Mouse (Mus musculus) spleen, adult 2 months (tissue): ENCODE measurements around the gene Bbs9. TPM values are rescaled to one million over a fixed set of nuclear protein-coding genes. Genes with fewer than 3 reads are reported as not detected.

ENCODE experiments used
- DNase-seq, 2 experiments: peaks; one replicate each; pipeline versions ENCODE4 v3.0.0 to v3.0.0-alpha.2; 2012 to 2021; ENCODE audit warnings: low spot score in 2 of 2, low read depth in 1 of 2
- H3K27ac ChIP-seq: fragments of 200-500 bp; 2 replicates; pipeline ENCODE4 v1.5.1; 2012; ENCODE audit warnings: low read length, inconsistent platforms; ENCODE audit not compliant: insufficient read depth
- H3K27me3 ChIP-seq: fragments of 200-500 bp; 2 replicates; pipeline ENCODE4 v1.6.1; 2012; ENCODE audit warnings: mild to moderate bottlenecking, moderate library complexity, low read length, inconsistent platforms; ENCODE audit not compliant: control insufficient read depth, insufficient read depth
- H3K36me3 ChIP-seq: fragments of 200-500 bp; 2 replicates; pipeline ENCODE4 v1.6.1; 2012; ENCODE audit warnings: mild to moderate bottlenecking, low read length, inconsistent platforms; ENCODE audit not compliant: control insufficient read depth, insufficient read depth
- H3K4me1 ChIP-seq: fragments of 200-500 bp; 2 replicates; pipeline ENCODE4 v1.6.1; 2011; ENCODE audit warnings: inconsistent platforms; ENCODE audit not compliant: control insufficient read depth, insufficient read depth, insufficient read length
- H3K4me3 ChIP-seq: fragments of 200-500 bp; 2 replicates; pipeline ENCODE4 v1.5.1; 2011; ENCODE audit warnings: mild to moderate bottlenecking, inconsistent platforms; ENCODE audit not compliant: insufficient read depth, insufficient read length; ENCODE audit errors: extremely low read depth
- CTCF ChIP-seq: fragments of 200-500 bp; IDR thresholded peaks from 2 replicates; pipeline ENCODE4 v1.5.1; 2011; ENCODE audit warnings: mild to moderate bottlenecking, inconsistent platforms; ENCODE audit not compliant: insufficient read depth, insufficient read length, insufficient replicate concordance; ENCODE audit errors: extremely low read depth
- POLR2A ChIP-seq: fragments of 200-500 bp; IDR thresholded peaks from 2 replicates; pipeline ENCODE4 v1.6.1; 2011; ENCODE audit warnings: low read depth, low read length, inconsistent platforms
- WGBS: fragments of 180-500 bp; shearing (Covaris S2); methylation state at CpG from one replicate; pipeline ENCODE4 v1.1.7; 2018; 5-methylcytosine and 5-hydroxymethylcytosine counted together
- polyA plus RNA-seq: library from polyadenylated mRNA; depleted of rRNA; stranded (reverse); fragments of >200 nt; gene quantifications from 2 replicates; pipeline ENCODE4 v1.2.3, GENCODE M21; 2012

The Bbs9 gene
- polyA plus RNA-seq, 1 experiment = 11.5 TPM

- Histone ChIP-seq H3K27ac (no peak overlapping the region), H3K4me1 (no peaks in the 10 kb centered on the region), H3K36me3 (no peaks in the 10 kb centered on the region), H3K27me3 (no peaks in the 10 kb centered on the region), H3K4me3 (no peak overlapping the region)
- WGBS = 85% methylated on average over 3 of the region's 3 CpGs
- DNase-seq = no peak
- TF ChIP-seq CTCF (no peak), POLR2A (no peak)
Measured at GRCm38 (mm10) chr9:22767860-22768259, 292.3 kb downstream of the Bbs9 start.

- H3K4me3 ChIP-seq = no peak overlapping the region
- no peaks in the 10 kb centered on the region for H3K36me3 ChIP-seq
- no peak for TF ChIP-seq POLR2A
- no peak for TF ChIP-seq CTCF
- no peaks in the 10 kb centered on the region for H3K4me1 ChIP-seq
- H3K27ac ChIP-seq = no peak overlapping the region
- no peaks in the 10 kb centered on the region for H3K27me3 ChIP-seq
- WGBS = 88% methylated on average over 3 of the region's 3 CpGs
- no peak for DNase-seq
Measured at GRCm38 (mm10) chr9:22771785-22772184, 296.3 kb downstream of the Bbs9 start.

- H3K27me3 ChIP-seq = no peaks in the 10 kb centered on the region
- H3K36me3 ChIP-seq = no peaks in the 10 kb centered on the region
- no peak for TF ChIP-seq POLR2A
- no peak for TF ChIP-seq CTCF
- H3K27ac ChIP-seq = no peak overlapping the region
- no peak for DNase-seq
- 83% methylated on average over 5 of the region's 5 CpGs for WGBS
- H3K4me3 ChIP-seq = no peak overlapping the region
- H3K4me1 ChIP-seq = no peaks in the 10 kb centered on the region
Measured at GRCm38 (mm10) chr9:22776246-22776961, 300.9 kb downstream of the Bbs9 start.

- Histone ChIP-seq H3K36me3 (no peaks in the 10 kb centered on the region), H3K4me1 (no peaks in the 10 kb centered on the region), H3K27me3 (no peaks in the 10 kb centered on the region), H3K4me3 (no peak overlapping the region), H3K27ac (no peak overlapping the region)
- TF ChIP-seq POLR2A (no peak), CTCF (no peak)
- WGBS = 91% methylated on average over 7 of the region's 7 CpGs
- DNase-seq = no peak
Measured at GRCm38 (mm10) chr9:22777425-22777824, 301.9 kb downstream of the Bbs9 start.

- H3K27me3 ChIP-seq = no peaks in the 10 kb centered on the region
- H3K27ac ChIP-seq = no peak overlapping the region
- no peak for DNase-seq
- no peaks in the 10 kb centered on the region for H3K4me1 ChIP-seq
- no peak for TF ChIP-seq POLR2A
- no peak for TF ChIP-seq CTCF
- H3K36me3 ChIP-seq = no peaks in the 10 kb centered on the region
- no peak overlapping the region for H3K4me3 ChIP-seq
- 81% methylated on average over 6 of the region's 6 CpGs for WGBS
Measured at GRCm38 (mm10) chr9:22779631-22780030, 304.1 kb downstream of the Bbs9 start.

GRCm38 (mm10) chr9:22786006-22786405 lies 310.5 kb downstream of the Bbs9 start:
- Histone ChIP-seq H3K36me3 (no peaks in the 10 kb centered on the region), H3K27ac (no peak overlapping the region), H3K4me1 (no peaks in the 10 kb centered on the region), H3K4me3 (no peak overlapping the region), H3K27me3 (no peaks in the 10 kb centered on the region)
- TF ChIP-seq CTCF (no peak), POLR2A (no peak)
- no peak for DNase-seq
- 88% methylated on average over 4 of the region's 4 CpGs for whole genome bisulfite sequencing

- no peaks in the 10 kb centered on the region for H3K4me1 ChIP-seq
- no peaks in the 10 kb centered on the region for H3K27me3 ChIP-seq
- TF ChIP-seq POLR2A = no peak
- DNase-seq = no peak
- WGBS = 88% methylated on average over 4 of the region's 4 CpGs
- no peak overlapping the region for H3K4me3 ChIP-seq
- H3K36me3 ChIP-seq = no peaks in the 10 kb centered on the region; the same call in 1 of the 2 replicates
- H3K27ac ChIP-seq = no peak overlapping the region
Measured at GRCm38 (mm10) chr9:22788423-22788822, 312.9 kb downstream of the Bbs9 start.
